Mouse (Mus musculus): Measurements from ENCODE around the gene Ash1l.

Ash1l gene

DNA sequence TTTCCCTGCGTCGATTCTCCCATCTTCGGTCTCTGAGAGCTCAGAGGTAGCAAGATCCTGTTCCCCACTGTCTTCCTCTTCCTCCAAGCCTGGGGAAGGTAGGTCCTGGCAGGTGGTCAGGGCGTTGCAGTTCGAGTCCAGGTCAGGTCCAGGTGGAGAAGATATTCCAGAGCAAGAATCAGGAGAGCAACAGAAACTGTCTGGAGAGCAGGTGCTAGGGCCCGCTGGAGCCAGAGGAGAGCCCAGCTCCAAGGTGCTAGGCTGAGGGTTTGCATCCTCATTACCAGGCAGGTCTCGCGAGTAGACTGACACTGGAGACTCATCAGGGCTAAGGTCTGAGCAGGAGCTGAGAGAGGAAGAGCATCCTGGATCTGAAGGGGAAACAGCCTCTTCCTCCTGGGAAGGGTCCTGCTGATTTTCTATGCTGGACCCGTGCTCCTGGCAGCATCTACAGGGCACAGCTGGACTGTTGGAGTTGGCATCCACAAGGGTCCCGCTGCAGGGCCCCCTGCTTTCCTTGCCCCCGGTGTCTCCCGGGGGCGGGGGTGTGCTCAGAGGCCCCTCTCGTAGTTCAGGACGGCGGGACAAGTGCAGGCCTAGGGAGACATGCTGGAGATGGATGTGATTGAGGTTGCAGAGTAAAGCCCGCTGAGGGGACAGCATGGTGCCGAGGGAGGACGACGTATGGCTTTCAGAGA is 141.5 kb downstream of the Ash1l start:
- DNase-seq (ENCODE audit: extremely low spot score): peak; percentile 13

DNA sequence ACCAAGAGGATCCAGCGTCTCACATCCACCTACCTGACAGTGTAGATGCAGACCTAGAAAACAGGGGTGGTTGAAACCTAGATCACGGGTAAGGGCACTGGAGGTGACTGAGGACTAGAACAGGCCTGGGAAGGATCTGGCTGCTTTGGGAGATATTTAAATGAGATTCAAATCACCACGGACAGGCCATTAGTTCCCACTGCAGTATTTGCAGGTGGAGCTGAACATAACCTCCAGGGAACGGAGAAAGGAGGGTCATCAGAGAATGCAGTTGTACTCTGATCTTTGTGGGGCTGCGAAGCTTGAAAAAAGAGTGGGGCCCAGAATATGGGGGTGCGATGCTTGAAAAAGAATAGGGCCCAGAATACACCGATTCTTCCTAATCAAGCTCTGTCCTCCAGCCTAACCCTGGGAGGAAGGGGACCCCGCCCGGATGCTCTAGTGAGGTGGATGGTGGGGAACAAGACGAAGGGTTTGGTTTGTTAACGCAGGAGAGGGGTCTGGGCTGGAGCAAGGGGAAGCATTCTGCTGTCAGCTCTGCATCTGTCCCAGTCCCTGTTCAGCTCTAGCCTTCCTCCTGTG is 142.2 kb downstream of the Ash1l start:
- no peak for DNase-seq (ENCODE audit: extremely low spot score)

DNA sequence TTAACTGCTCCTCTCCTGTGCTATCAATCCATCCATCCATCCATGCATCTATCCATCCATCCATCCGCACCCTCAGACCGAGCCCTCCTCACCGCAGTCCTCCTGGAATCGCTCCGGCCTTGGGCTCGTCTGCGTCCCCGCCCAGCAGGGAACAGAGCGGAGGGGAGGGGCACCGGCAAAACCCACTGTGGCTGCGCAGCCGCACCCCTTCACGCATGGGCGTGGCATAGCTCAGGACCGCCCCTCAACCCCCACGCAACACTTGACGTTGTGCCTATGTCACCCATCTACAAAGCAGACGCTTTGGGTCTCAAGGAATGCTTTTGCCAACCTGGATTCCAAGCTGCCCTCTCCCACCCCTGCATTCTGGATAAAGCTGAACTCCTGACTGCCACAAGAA is 142.8 kb downstream of the Ash1l start, which contains the start of gene Rusc1:
TSS of gene Rusc1 (minus strand) at position 137 of the 400 bp plus-strand sequence.
- peak; percentile 81 for DNase-seq (ENCODE audit: extremely low spot score)

DNA sequence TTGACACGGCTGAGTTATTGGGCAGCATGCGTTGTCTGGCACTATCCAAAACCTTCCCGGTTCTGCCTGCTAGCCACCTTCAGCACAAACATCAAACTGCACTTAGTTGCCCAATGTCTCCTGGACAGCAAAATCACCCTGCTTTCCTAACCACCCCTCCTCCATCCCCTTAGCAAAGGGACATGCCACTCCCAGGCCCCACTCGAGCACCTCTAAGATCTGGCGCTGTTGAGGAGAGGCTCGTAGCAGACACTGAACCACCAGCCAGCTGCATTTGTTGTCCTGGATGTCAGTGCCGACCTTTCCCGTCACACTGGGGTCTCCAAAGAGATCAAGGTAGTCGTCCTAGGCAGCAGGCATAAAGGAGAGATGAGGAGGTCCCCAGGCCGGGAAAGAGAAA is 143.6 kb downstream of the Ash1l start:
- DNase-seq (ENCODE audit: extremely low spot score): no peak

DNA sequence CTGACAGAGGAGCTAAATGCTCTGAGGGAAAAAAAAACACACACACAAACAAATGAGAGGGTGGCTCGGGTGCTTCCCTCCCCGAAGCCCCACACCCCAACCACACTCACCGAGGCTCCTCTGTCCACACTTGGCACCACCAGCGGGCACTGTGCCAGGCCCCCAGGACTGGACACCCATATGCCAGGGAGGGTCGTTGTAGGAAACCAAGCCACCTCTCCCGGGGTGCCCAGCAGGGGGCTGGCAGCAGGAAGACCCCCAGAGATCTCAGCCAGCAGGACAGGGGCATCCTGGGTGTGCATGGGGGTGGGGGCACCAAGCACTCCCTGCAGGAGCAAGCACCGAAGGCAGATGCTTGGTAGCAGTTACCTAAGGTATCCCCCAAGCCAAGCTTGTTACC is 150.4 kb downstream of the Ash1l start, which contains the start of gene Gm43738:
TSS of gene Gm43738 (minus strand) at position 289 of the 400 bp plus-strand sequence.
- DNase-seq (ENCODE audit: extremely low spot score): no peak

DNA sequence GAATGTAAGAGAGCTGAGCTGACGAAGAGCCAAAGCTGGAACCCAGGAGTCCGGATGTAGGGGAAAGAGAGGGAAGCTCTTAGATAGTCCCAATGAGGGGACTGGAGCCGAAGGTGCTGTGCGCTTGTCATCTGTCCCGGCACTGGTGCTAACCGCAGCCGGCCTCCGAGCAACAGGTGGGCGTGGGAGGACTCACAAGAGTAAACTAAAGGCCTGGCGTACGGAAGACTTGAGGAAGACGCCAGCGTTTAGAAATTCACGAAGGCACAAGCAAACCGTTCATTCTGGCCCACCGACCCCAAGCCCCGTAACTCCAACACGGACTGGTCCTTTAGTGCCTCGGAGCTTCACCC is 151.0 kb downstream of the Ash1l start:
- DNase-seq (ENCODE audit: extremely low spot score): no peak

DNA sequence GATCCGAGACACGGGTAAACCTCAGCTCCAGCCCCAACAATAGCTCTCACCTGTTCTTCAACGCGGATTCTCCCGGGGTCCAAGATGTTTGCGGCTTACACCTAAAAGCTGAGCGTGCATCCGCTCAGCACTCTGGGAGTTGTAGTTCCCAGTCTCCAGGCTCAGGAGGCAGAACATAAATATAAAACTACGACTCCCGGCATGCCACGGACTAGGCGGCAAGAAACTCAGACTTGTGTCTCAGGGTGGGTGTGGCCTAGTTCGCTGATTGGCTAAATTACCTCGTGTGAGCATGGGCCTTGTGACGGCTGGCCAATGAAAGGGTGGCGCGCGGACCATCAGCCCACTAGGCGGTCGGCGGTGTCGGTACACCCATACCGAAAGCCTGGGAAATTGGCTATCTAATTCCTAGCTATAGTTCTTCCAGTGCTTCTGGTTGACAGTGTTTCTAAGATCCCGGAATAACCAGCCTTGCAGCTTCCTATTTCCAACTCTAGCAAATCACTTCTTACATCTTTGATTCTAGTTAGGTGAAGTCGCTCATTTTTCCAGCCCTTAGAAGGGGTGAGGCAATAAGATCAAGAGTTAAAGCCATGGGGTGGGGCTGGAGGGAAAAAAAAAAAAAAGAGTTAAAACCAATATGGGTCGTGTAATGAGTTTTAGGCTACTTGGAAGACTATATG is 151.5 kb downstream of the Ash1l start, which contains the start of gene Fdps:
TSS of gene Fdps (minus strand) at position 148 of the 683 bp plus-strand sequence.
- DNase-seq (ENCODE audit: extremely low spot score): peak; percentile 93

DNA sequence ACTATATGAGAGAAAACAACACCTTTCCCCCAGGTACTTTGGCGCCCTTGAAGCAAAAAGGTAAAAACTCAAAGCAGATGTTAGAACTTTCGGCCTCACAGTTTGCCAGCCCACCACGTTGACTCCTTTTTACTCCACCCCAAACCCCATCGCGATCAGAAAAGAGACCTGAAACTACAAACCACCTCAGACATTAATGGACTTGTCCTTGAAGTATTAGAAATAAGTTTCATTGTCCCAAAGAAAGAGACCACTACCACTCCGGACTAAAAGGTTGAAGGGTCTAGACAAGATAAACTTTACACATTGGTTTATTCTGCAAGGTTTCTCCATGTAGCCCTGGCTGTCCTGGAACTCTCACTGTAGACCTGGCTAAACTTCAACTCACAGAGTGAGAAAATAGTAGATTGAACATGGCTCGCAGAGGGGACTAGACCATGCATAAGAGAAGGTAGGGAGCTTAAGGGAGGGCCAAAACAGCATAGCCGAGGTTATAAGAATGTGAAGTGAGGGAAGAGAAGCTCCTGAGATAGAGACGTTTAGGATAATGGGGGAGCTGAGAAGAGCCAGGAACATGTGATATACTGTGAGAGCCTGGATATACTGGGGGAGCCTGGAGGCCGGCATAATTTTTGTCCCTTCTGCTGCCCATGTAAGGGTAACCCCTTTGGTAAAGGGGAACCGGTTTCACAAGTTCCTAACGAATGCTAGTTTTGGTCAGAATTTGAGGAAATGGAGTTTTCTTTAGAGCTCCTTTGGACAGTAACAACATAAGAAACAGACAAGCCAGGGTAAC is 152.3 kb downstream of the Ash1l start:
- DNase-seq (ENCODE audit: extremely low spot score): no peak

DNA sequence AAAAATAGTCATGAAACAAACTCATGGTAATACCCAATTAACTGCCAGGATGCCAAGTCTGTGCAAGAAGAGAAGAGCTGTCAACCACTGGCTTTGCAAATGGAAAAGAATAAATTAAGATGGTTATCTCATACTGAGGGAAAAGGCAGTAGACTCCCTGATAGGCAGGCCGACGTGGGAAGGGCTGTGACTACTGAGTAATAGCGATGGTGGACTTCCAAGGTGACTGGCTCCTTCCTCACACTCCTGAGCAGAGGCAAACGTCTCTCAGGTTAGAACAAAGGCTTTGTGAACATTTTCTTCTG is 152.8 kb downstream of the Ash1l start:
- no peak for DNase-seq (ENCODE audit: extremely low spot score)

DNA sequence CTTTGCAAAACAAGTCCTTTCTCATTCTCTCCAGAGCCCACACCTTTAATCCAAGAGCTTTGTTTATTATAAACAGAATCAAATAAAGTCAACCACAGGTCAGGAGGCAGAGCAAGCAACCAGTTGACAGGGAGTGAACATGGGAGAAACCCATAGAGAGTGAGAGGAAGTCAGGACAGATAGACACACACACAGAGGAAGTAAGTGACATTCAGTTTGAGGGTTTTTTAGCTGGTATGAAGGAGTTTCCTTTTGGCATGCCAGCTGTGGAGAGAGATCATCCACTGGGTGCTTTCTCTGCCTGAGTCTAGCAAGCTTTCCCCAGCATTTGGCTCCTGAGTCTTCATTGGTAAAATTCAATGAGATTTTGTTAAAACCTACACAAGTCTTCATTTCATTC is 156.5 kb downstream of the Ash1l start:
- DNase-seq (ENCODE audit: extremely low spot score): no peak

DNA sequence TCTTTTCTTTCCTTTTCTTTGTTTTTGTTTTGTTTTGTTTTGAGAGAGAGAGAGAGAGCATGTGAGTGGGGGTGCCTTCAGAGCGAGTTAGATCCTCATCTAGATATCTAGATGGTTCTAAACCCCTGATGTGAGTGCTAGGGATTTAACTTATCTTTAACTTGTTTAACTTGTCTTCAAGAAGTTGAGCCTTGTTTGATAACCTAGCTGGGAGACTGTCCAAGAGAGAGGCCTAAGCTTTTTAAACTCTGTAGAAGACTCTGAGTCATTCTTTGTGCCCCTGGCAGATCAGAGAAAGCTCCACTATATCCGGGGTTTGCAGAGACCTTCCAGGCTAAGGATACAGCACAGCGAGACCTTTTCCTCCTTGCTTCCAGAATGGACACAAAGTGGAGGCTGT is 157.1 kb downstream of the Ash1l start:
- no peak for DNase-seq (ENCODE audit: extremely low spot score)

DNA sequence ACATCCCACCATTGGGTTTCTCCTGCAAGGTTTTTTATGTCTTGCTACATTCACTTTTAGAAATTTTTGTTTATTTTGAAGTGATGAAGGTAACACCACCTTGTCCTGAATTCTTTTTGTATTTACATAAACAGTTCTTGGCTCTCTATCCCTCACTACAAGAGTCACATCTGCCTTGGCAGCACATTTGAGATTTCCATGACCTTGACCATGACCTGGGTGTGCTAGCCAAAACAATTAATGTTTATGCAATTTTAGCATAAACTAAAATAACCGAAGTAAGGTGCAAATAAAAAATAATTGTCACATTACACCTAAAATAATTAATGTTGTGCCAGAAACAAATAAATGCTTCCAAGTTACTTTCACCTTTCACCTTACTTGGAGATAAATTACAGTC is 157.7 kb downstream of the Ash1l start:
- no peak for DNase-seq (ENCODE audit: extremely low spot score)

DNA sequence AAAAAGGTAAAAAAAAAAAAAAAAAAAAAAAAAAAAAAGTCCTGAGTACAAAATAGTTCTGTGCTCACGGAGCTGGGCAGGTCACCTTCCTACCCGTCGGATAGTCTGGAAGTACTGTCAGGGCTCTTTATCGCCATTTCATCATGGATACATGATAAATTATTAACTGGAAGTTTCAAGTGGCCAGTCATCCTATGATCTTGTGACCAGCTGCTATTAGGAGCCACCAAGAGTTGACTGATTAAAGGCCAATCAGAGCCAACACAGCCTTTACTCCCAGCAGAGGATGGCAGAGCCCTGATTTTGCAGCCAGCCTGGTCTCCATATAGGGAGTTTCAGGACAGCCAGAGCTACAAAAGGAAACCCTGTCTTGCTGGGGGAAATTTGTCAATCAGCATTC is 162.6 kb downstream of the Ash1l start:
- DNase-seq (ENCODE audit: extremely low spot score): no peak

DNA sequence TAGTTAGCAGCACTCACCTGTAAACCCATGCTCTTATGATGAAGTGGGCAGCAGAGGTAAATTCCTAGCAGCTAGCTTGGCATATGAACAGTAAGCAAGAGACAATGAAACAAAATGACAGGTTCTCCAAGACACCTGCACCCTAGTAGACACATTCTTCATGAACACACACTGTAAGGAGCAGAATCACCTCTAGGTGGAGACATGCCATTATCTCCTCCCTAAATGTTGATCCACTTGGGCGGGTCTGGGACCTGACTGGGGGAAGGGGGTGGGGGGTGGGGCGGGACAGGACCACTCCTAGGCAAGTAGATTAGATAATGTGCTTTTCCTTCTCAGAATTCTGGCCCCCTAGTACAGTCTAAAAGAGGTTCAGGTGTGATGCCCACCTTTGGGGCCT is 165.1 kb downstream of the Ash1l start:
- DNase-seq (ENCODE audit: extremely low spot score): peak; percentile 17

DNA sequence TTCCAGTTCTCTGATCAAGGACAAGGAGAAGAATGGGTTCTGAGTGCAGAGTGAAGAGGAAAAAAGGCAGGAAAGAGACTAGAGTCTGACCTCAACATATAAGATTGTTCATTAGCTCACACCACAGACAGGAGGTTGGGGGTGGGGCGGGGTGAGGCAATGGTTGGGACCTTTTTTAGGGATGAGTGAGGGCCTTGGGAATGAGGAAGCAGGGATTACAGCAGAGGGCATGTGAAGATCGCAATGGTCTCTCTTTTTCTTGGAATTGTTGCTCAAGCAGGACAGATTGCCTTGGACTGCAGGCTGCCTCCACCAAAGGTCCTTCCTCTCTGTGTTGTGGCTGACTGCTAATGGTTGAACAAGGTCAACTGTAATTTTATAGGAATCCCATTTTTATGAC is 172.9 kb downstream of the Ash1l start:
- DNase-seq (ENCODE audit: extremely low spot score): no peak

DNA sequence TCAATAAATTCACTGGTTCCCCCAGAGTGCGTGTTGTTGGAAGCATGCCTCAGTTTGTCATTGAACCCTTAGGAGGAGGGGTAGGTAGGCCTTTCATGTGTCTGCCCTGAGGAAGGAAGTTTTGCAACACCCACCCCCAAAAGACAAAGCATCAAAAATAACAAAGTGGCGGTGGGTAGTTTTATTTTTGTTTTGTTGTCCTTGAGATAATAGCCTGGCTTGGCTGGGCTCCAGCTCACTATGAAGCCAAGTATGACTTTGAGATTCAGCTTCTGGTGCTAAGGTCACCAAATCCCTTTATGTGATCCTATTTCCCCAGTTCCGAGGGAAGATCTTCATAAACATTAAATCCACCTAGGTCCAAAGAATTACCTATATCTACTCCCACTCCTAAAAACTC is 173.8 kb downstream of the Ash1l start:
- no peak for DNase-seq (ENCODE audit: extremely low spot score)

DNA sequence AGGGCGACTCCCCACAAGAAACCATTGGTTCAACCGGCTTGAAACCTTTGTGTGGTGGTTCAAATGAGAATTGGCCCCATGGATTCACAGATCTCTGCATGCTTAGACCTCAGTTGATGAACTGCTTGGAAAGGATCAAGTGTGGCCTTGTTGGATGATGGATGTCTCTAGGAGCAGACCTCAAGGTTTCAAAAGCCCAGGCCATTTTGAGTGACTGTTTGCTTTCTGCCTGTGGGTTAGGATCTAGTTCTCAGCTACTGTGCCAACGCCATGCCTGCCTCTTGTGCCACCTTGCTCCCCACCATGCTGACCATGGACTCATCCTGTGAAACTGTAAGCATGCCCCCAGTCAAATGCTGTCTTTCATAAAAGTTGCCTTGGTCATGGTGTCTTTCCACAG is 175.6 kb downstream of the Ash1l start:
- no peak for DNase-seq (ENCODE audit: extremely low spot score)
